Mouse (Mus musculus): ENCODE data around the gene Cd200r4. TPM values are rescaled to one million over a fixed set of nuclear protein-coding genes. Genes with fewer than 3 reads are reported as not detected.
"Not testable (repeated sequence)": the region's sequence is repeated elsewhere in the genome, so short reads cannot be mapped to it uniquely, and the experiment has no call there.

Cd200r4 gene
- total RNA-seq, 2 experiments from 2014 or later: not detected

DNA sequence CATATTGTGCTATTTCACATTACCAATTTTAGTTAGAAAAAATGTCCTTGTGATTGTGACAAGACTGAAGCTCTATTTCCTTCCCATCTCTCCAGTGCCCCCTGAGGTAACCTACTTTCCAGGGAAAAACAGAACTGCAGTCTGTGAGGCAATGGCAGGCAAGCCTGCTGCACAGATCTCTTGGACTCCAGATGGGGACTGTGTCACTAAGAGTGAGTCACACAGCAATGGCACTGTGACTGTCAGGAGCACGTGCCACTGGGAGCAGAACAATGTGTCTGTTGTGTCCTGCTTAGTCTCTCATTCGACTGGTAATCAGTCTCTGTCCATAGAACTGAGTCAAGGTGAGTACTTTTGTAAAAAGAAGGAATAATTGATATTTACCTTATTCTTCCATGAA lies 21.7 kb downstream of the Cd200r4 start:
- intact Hi-C loops (cut with DNase I); DNase-seq (ENCODE audit: extremely low spot score in 1 of 2, low spot score in 2 of 2): not testable (repeated sequence)

DNA sequence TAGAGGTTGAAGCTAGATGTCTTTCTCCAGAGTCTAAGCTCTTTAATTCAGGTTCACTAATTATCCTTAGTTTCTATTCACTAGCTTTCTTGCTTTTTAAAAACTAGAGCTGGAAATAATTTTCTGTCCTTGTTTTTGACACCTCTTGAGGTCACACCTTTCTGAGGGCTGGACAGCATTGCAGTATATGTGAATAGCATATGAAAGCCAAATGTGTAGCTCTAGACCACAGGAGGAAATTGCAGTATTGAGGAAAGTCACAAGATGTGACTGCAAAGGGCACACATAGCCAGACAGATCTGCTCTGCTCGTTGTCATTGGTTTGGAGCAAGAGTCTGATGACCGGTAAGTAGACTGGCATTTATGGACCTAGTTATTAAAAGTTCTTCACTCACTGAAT lies 55.3 kb downstream of the Cd200r4 start, which contains the start of gene Cd200r2:
Cd200r2 (plus strand) TSS at position 301 of the 400 bp plus-strand sequence.
- DNase-seq (ENCODE audit: extremely low spot score in 1 of 2, low spot score in 2 of 2): no peak
- intact Hi-C loops (cut with DNase I): no loop called here

DNA sequence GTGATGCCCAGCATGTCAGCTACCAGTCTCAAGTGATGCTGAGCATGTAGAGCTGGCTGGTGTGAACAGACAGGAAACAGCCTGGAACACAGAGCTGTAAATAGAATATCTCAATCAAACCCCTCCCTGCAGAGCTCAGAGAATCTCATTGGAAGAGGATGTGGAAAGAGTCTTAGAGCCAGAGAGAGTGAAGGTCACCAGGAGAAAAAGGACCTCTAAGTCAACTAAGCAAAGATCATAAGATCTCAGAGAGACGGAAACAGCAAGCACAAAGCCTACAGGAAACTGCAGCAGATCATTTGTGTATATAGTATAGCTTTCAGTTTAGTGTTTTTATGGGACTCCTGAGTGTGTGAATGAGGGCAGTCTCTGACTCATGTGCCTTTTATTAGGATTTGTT lies 63.6 kb downstream of the Cd200r4 start:
- intact Hi-C loops (cut with DNase I): no loop called here
- DNase-seq (ENCODE audit: extremely low spot score in 1 of 2, low spot score in 2 of 2): no peak

DNA sequence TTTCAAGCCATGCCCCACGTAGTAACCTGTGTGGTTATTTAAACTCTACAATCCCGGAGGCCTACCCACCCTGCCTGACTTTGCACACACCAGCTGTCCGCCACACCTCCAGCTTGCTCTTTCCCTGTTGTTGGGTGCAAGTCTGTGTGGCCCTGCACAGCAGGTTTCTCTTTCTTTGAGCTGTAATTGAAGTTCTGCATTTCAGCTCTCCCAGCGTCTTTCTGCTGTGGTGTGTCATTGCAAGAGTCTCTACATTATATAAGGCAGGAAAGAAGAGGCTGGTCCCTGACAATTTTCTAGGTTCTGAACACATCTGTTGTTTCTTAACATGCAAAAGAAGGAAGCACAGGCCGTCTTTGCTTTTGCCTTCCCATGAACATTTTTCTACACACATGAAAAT lies 65.1 kb downstream of the Cd200r4 start:
- intact Hi-C loops (cut with DNase I): no loop called here
- DNase-seq (ENCODE audit: extremely low spot score in 1 of 2, low spot score in 2 of 2): no peak

DNA sequence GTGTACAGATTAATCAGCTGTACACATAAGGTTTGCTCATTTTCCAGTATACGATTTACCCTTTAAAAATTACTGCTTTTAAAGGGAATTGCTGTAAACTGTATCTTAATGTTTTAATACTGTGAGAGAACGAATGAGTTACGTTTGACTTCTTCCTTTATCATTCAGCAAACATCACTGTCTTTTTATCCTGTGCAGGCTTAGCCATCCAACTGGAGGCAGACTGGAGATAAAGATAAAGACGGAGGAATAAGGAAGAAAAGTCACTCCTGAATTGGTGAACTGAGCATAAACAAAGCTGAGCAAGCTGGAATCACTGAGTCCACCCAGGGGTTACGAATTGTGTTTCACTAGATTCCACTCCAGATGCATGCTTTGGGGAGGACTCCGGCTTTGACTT lies 66.1 kb downstream of the Cd200r4 start:
- no peak for DNase-seq (ENCODE audit: extremely low spot score in 1 of 2, low spot score in 2 of 2)
- intact Hi-C loops (cut with DNase I): no loop called here

Other genes starting within 250 kb of the Cd200r4 start
- gene Nepro, start 87.4 kb upstream of the Cd200r4 start, total RNA-seq (2021): 1 to 10 TPM; 4.4 to 5.7 TPM
- 10 to 100 TPM; 25.6 to 25.9 TPM for gene Gtpbp8, start 65.4 kb upstream of the Cd200r4 start, total RNA-seq (2021)
- gene Cd200r1, start 46.0 kb upstream of the Cd200r4 start, total RNA-seq (2021): under 1 TPM; 0.21 to 0.55 TPM
- not detected for gene Cd200r2, start 55.4 kb downstream of the Cd200r4 start, total RNA-seq (2021)
- gene Cd200r3, start 131.9 kb downstream of the Cd200r4 start, total RNA-seq (2021): not detected

Measured in left cerebral cortex, postnatal 10 days (tissue).